Mouse (Mus musculus): ENCODE data around the gene Psmc2. TPM values are rescaled to one million over a fixed set of nuclear protein-coding genes. Genes with fewer than 3 reads are reported as not detected.

The Psmc2 gene
- 253 and 258 TPM in 2 replicates for polyA plus RNA-seq (2016; fragmentation: Nextera tagmentation; extraction: Ambion mirVana)

DNA sequence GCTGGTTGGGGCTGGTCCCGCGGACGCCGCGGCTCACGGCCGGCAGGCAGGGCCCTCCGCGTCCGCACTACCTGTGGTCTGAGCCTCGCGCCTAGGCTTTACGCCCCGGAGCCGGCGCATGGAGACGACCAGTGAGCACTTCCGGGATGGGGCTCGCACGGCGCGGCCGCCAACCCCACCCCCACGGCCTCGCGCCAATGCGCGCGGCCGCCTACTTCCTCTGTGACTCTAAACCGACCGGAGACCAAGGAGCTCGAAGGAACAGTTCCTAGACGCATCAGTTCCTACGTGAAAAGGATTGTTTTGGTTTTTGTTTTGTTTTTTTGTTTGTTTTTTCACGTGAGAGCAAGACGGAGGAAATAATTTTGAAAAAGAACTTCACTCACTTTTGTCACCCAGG, at the start of gene Psmc2, which contains the start of gene Dnajc2:
Psmc2 (plus strand) TSS at position 231 of the 400 bp plus-strand sequence.
Dnajc2 (minus strand) TSS at position 199 of the 400 bp plus-strand sequence.
- peak within 1 kb of the TSS; percentile 94 for H3K27ac ChIP-seq
- H3K4me3 ChIP-seq = peak within 1 kb of the TSS; percentile 69
- peak; percentile 88 for DNase-seq (ENCODE audit: extremely low spot score, low spot score)
- H3K9me3 ChIP-seq = no peaks in the 10 kb centered on the region
- WGBS = 0% methylated on average over 37 of the region's 37 CpGs
- H3K4me1 ChIP-seq = peaks cover 48% of the 10 kb centered on the region
- no peaks in the 10 kb centered on the region for H3K27me3 ChIP-seq (ENCODE audit: poor library complexity, severe bottlenecking)
- H3K36me3 ChIP-seq (replicated peaks) = peaks cover 50% of the 10 kb centered on the region

DNA sequence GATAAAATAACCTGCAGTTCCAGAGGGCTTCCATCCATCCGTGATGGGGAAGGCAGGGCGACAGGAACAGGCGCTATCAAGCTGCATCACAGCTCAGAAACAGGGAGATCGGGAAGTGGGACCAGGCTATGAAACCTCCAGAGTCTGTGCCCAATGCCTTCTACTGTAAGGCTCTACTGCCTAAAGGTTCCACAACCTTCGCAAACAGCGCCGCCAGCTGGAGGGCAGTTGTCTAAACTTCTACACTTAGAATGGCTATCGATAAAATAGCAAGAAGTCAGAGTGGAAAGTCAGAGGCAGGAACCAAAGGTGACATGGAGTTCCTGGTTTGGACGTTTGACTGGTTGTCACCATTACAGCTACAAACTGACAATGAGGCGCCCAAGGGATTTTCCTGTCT, 49.5 kb upstream of the Psmc2 start:
- no peaks in the 10 kb centered on the region for H3K9me3 ChIP-seq
- peaks cover 56% of the 10 kb centered on the region for H3K4me1 ChIP-seq
- H3K4me3 ChIP-seq = peak overlapping the region; percentile 16; the same call in 1 of the 2 replicates
- peak overlapping the region; percentile 89 for H3K27ac ChIP-seq
- H3K27me3 ChIP-seq (ENCODE audit: poor library complexity, severe bottlenecking) = no peaks in the 10 kb centered on the region
- H3K36me3 ChIP-seq (replicated peaks) = peaks cover 23% of the 10 kb centered on the region
- 31% methylated on average over 10 of the region's 10 CpGs for WGBS
- peak; percentile 42 for DNase-seq (ENCODE audit: extremely low spot score, low spot score)

DNA sequence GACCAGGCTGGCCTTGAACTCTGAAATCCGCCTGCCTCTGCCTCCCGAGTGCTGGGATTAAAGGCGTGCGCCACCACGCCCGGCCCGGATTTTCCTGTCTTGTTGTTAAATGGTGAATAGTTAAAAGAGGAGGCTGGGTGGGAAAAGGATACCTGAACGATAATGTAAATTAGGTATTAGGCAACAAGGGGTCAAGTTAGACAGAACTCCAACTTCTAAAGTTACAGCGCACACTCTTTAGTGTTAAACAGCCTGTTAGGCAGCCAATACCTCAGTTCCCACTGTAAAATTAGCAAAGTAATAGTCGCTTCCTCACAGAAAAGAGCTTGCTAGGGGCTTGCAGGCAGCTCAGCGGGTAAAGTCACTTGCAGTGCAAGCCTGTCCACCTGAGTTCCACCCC, 49.0 kb upstream of the Psmc2 start:
- no peaks in the 10 kb centered on the region for H3K9me3 ChIP-seq
- WGBS = 84% methylated on average over 11 of the region's 11 CpGs
- H3K36me3 ChIP-seq (replicated peaks) = peaks cover 27% of the 10 kb centered on the region
- H3K4me3 ChIP-seq = no peak overlapping the region
- H3K4me1 ChIP-seq = peaks cover 51% of the 10 kb centered on the region
- peak overlapping the region; percentile 97; the same call in 1 of the 2 replicates for H3K27ac ChIP-seq
- no peak for DNase-seq (ENCODE audit: extremely low spot score, low spot score)
- H3K27me3 ChIP-seq (ENCODE audit: poor library complexity, severe bottlenecking) = no peaks in the 10 kb centered on the region

DNA sequence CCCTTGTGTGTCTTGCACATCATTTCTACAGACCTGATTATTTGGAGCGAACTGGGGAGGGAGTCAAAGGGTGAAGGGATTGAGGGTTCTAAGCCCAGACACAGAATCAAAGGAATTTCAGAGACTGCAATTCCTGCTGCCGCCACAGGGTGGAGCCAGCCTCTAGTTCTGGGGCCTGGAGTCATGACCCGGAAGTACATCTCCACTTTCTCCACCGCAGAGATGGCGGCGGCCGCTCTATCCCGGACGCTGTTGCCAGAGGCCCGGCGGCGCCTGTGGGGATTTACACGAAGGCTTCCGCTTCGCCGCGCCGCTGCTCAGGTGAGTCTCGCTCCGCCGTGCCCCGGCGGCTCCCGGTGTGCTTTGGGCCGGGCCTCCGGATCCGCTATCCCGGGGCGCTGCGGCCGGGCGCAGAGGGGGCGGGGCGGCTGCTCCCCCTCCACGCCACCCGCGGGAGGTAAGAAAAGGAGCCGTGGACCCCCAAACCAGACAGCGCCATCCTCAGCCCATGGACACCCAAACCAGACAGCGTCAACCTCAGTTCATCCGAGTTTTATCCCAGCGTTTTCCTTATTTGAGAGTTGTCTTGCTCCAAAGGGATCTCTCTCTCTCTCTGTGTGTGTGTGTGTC, 48.0 kb upstream of the Psmc2 start, which contains the start of gene Pmpcb:
Pmpcb (plus strand) TSS at position 186 of the 630 bp plus-strand sequence.
- peak; percentile 87 for DNase-seq (ENCODE audit: extremely low spot score, low spot score)
- peak within 1 kb of the TSS; percentile 90 for H3K4me3 ChIP-seq
- peak within 1 kb of the TSS; percentile 97 for H3K27ac ChIP-seq
- peaks cover 37% of the 10 kb centered on the region for H3K36me3 ChIP-seq (replicated peaks)
- no peaks in the 10 kb centered on the region for H3K9me3 ChIP-seq
- H3K4me1 ChIP-seq = peaks cover 42% of the 10 kb centered on the region
- H3K27me3 ChIP-seq (ENCODE audit: poor library complexity, severe bottlenecking) = no peaks in the 10 kb centered on the region
- under 1% methylated on average over 42 of the region's 42 CpGs for WGBS

DNA sequence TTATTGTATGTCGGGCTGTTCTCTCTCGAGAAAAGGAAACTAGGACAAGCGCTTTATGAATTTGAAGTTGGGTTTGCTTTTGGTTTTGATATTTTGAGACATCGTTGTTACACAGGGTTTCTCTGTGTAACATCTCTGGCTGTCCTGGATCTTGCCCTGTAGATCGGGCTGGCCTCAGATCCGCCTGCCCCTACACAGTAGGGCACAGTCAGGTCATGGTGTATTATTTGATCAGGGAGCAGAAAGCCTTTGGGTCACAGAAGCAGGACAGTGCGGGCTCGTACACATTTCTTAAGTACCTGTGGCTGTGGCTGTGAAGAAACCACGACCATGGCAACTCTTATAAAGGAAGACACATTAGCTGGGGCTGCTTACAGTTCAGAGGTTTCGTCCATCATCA, 47.5 kb upstream of the Psmc2 start:
- Histone ChIP-seq H3K4me1 (peaks cover 36% of the 10 kb centered on the region), H3K4me3 (peak overlapping the region; percentile 90), H3K36me3 (replicated peaks) (peaks cover 42% of the 10 kb centered on the region), H3K27ac (peak overlapping the region; percentile 97), H3K27me3 (ENCODE audit: poor library complexity, severe bottlenecking) (no peaks in the 10 kb centered on the region), H3K9me3 (no peaks in the 10 kb centered on the region)
- DNase-seq (ENCODE audit: extremely low spot score, low spot score) = no peak
- 39% methylated on average over 10 of the region's 10 CpGs for WGBS

DNA sequence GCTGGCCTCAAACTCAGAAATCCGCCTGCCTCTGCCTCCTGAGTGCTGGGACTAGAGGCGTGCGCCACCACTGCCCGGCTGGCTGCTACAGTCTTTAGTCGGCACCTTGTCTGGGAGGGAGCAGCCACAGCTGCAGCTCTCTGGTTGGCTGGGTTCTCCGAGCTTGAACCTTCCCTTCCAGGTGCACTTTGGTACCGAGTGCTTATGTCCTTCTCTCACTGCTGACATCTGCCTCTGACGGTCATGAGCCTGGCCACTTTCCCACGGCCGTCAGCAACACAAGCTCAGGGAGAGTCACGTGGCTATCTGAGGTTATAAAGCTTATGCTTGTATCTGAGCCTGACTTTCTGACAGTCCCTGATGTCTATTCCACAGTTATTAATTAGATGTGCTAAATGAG, 46.0 kb upstream of the Psmc2 start:
- no peak overlapping the region for H3K27ac ChIP-seq
- no peak for DNase-seq (ENCODE audit: extremely low spot score, low spot score)
- no peak overlapping the region for H3K4me3 ChIP-seq
- no peaks in the 10 kb centered on the region for H3K9me3 ChIP-seq
- 93% methylated on average over 11 of the region's 11 CpGs for WGBS
- H3K27me3 ChIP-seq (ENCODE audit: poor library complexity, severe bottlenecking) = no peaks in the 10 kb centered on the region
- peaks cover 21% of the 10 kb centered on the region for H3K4me1 ChIP-seq
- peaks cover 57% of the 10 kb centered on the region for H3K36me3 ChIP-seq (replicated peaks)

DNA sequence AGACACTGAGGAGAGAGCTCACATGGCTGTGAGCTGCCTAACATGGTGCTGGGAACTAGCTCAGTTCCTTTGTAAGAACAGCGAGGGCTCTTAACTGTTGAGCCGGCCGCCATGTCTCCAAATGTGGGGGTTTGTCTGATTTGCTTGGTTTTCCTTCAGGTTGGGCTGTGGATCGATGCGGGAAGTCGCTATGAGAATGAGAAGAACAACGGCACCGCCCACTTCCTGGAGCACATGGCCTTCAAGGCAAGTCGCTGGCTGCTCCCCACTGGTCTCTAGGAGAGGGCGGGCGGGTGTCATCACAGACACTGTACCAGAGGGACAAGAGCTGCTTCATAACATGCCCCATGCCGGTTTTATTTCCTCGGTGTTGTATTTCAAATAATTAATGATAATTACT, 45.2 kb upstream of the Psmc2 start:
- Histone ChIP-seq H3K27ac (no peak overlapping the region), H3K4me3 (no peak overlapping the region)
- no peak for DNase-seq (ENCODE audit: extremely low spot score, low spot score)

DNA sequence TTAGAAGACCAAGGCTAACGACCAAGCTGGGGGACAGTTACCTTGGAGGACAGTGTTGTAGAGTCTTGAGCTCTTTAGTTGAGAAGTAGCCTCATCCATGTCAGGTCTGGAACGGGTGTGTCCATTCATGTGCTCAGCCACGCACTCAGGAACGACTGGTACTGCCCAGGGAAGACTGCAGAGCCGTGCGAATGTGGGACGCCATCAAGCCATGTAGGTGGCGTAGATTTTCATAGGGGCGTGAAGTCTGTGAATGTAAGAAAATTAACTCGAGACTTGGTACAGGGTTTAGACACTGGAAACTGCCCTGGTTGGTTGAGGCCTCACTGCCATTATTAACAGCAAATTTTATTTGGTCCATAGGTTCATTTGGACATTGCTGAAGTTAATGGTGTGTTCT, 41.5 kb upstream of the Psmc2 start:
- Histone ChIP-seq H3K4me1 (no peaks in the 10 kb centered on the region), H3K27ac (no peak overlapping the region), H3K4me3 (no peak overlapping the region), H3K9me3 (no peaks in the 10 kb centered on the region), H3K36me3 (replicated peaks) (peaks cover 99% of the 10 kb centered on the region), H3K27me3 (ENCODE audit: poor library complexity, severe bottlenecking) (no peaks in the 10 kb centered on the region)
- 94% methylated on average over 10 of the region's 10 CpGs for WGBS
- DNase-seq (ENCODE audit: extremely low spot score, low spot score) = no peak

More for the DNA sequence above, 45.2 kb upstream of the Psmc2 start:
- peaks cover 65% of the 10 kb centered on the region for H3K36me3 ChIP-seq (replicated peaks)
- 92% methylated on average over 13 of the region's 13 CpGs for WGBS
- no peaks in the 10 kb centered on the region for H3K27me3 ChIP-seq (ENCODE audit: poor library complexity, severe bottlenecking)
- no peaks in the 10 kb centered on the region for H3K9me3 ChIP-seq
- H3K4me1 ChIP-seq = peaks cover 14% of the 10 kb centered on the region

DNA sequence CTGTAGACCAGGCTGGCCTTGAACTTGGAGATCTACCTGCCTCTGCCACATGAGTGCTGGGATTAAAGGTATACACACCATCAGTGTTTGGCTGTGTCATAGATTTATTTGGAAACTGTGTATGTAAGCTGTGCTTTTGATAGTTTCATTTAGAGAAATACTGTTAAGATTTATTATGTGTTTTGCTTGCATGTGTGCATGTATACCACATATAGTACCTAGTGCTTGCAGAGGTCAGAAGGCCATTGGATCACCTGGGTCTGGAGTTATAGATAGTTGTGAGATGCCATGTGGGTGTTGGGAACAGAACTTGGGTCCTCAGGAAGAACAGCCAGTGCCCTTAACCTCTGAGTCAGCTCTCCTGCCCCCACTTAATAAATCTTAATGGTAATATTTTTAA, 40.4 kb upstream of the Psmc2 start:
- Histone ChIP-seq H3K27ac (no peak overlapping the region), H3K9me3 (no peaks in the 10 kb centered on the region), H3K27me3 (ENCODE audit: poor library complexity, severe bottlenecking) (no peaks in the 10 kb centered on the region), H3K36me3 (replicated peaks) (peaks cover 99% of the 10 kb centered on the region), H3K4me1 (no peaks in the 10 kb centered on the region), H3K4me3 (no peak overlapping the region)
- no peak for DNase-seq (ENCODE audit: extremely low spot score, low spot score)

DNA sequence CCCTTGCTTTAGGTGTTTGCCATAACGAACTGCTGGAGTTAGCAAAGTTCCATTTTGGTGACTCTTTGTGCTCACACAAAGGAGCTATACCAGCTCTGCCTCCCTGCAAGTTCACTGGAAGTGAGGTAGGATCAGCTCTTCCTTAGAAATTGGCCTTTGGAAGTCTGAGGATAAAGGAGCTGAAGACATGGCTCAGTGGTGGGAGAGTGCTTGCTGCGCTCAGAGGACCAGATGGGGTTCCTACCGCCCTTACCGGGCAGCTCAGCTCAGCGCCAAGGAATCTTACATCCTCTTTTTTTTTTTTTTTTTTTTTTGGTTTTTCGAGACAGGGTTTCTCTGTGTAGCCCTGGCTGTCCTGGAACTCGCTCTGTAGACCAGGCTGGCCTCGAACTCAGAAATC, 39.1 kb upstream of the Psmc2 start:
- no peak for DNase-seq (ENCODE audit: extremely low spot score, low spot score)
- Histone ChIP-seq H3K9me3 (no peaks in the 10 kb centered on the region), H3K27me3 (ENCODE audit: poor library complexity, severe bottlenecking) (no peaks in the 10 kb centered on the region), H3K27ac (no peak overlapping the region), H3K4me3 (no peak overlapping the region), H3K36me3 (replicated peaks) (peaks cover 100% of the 10 kb centered on the region), H3K4me1 (no peaks in the 10 kb centered on the region)
- whole genome bisulfite sequencing = 87% methylated on average over 8 of the region's 8 CpGs

DNA sequence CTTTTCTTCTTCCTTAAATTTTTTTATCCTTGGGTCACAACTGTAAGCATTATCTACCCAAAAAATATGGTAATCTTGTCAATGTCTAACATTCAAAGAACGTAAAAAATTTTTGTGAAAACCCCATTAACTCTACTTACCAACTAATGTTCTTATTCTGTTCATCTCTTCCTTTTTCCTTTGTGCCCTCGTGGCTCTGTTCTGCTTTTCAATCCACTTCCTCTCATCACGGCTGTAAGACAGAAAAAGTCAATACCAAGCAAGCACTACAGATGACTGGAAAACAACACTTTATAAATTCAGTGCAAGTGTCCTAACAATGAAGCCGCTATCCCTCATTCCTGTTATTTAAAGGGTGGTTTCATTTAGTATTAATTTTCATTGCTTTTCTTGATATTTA, 16.6 kb upstream of the Psmc2 start:
- H3K36me3 ChIP-seq (replicated peaks) = peaks cover 83% of the 10 kb centered on the region
- H3K4me1 ChIP-seq = no peaks in the 10 kb centered on the region
- 90% methylated on average over 4 of the region's 4 CpGs for WGBS

DNA sequence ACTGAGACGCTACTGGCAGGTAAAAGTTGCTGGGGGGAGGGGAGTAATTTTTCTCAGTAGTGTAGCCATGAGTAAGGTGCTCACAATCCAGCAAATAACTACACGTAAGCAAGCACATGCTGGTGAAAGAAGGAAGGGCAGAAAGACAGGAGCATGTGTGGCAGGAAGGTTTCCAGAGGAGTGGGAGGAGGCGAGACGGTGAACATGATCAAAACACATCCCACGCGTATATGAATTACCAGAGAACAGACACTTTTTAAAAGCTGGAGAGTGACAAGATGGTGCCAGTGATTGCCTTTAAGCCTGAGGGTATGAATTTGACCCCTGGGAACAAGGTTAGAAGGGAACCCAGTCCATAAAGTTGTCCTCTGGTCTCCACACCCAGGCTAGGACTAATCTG, 15.2 kb upstream of the Psmc2 start:
- Histone ChIP-seq H3K36me3 (replicated peaks) (peaks cover 83% of the 10 kb centered on the region), H3K4me1 (no peaks in the 10 kb centered on the region), H3K9me3 (no peaks in the 10 kb centered on the region), H3K27ac (no peak overlapping the region), H3K4me3 (no peak overlapping the region), H3K27me3 (ENCODE audit: poor library complexity, severe bottlenecking) (no peaks in the 10 kb centered on the region)
- DNase-seq (ENCODE audit: extremely low spot score, low spot score) = no peak
- 91% methylated on average over 6 of the region's 6 CpGs for WGBS

More for the DNA sequence above, 16.6 kb upstream of the Psmc2 start:
- H3K27ac ChIP-seq = no peak overlapping the region
- DNase-seq (ENCODE audit: extremely low spot score, low spot score) = no peak
- H3K27me3 ChIP-seq (ENCODE audit: poor library complexity, severe bottlenecking) = no peaks in the 10 kb centered on the region
- H3K9me3 ChIP-seq = no peaks in the 10 kb centered on the region
- H3K4me3 ChIP-seq = no peak overlapping the region

DNA sequence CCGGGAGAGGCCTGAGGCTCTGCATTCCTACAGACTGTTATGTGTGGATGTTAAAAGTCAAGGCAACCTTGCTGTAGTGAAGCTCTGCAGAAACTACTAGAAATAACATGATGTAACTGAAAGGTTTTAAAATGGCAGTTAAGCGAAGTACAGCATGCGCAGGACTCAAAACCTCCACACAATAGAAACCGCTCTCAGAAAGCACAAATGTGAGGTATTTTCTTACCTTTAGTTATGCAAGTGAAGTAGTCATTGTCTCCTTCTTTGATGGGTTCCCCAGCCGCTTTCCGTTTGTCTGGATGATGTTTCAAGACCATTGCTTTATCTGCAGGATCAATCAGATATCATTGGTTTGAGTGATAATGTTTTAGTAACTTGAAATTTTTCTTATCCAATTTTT, 8.6 kb upstream of the Psmc2 start:
- 94% methylated on average over 6 of the region's 6 CpGs for WGBS
- H3K4me3 ChIP-seq = no peak overlapping the region

More for the DNA sequence above, 8.6 kb upstream of the Psmc2 start:
- H3K27ac ChIP-seq = no peak overlapping the region
- H3K36me3 ChIP-seq (replicated peaks) = peaks cover 88% of the 10 kb centered on the region
- no peaks in the 10 kb centered on the region for H3K9me3 ChIP-seq
- H3K27me3 ChIP-seq (ENCODE audit: poor library complexity, severe bottlenecking) = no peaks in the 10 kb centered on the region
- no peak for DNase-seq (ENCODE audit: extremely low spot score, low spot score)
- H3K4me1 ChIP-seq = no peaks in the 10 kb centered on the region
